In the genomic region with DNA sequence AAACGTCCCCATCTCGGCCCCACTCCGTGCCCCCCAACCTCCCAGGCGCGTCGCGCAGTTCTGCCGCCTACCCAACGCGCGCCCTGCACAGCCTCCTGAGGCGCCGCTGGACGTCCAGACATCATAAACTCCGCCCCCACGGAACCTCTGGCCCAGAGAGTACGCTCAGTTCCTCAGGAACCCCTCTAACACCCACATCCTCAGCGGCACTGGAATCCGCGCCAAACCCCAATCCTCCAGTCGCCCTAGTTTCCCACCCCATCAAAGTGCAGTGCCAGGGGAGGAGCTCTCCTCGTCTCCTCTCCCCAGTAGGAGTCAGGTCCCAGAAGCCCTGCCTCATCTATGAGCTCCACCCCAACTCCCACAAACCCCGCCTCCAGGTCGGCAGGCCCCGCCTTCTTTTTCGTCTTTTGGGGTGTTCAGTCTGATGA, we compare ENCODE assay signal across 8 mouse cellular contexts. TPM values are rescaled to one million over a fixed set of nuclear protein-coding genes. Genes with fewer than 3 reads are reported as not detected.
DNase-seq lines count a peak whose midpoint lies in the region; ATAC-seq lines count a peak whose summit lies in the region.

No protein-coding gene starts in this region.

- H3K36me3 ChIP-seq in hindbrain, embryonic 14.5 days (replicated peaks; ENCODE audit: control insufficient read depth, insufficient read depth): no peaks in the 10 kb centered on the region

- DNase-seq in Muller cell, postnatal 12 days (ENCODE audit: inconsistent ontology term): peak; percentile 87
- peak; percentile 85 to 90 for DNase-seq in cerebellum, postnatal 25 days
- DNase-seq in frontal cortex, postnatal 36 days (ENCODE audit: low spot score in 2 of 2): peak; percentile 86 to 90
- no peak for DNase-seq in hindbrain, embryonic 14.5 days (ENCODE audit: low spot score)
- DNase-seq in left cerebral cortex, adult 11 months (ENCODE audit: low spot score): peak; percentile 81
- peak; percentile 81 for DNase-seq in lung, postnatal 14 days
- DNase-seq in ovary, postnatal 36 days (ENCODE audit: low spot score): peak; percentile 73
- peak; percentile 93 for DNase-seq in thymus, postnatal 4 days

- H3K4me2 ChIP-seq in hindbrain, embryonic 14.5 days (replicated peaks): peak overlapping the region; percentile 85

- peak overlapping the region; percentile 74 for H3K4me3 ChIP-seq in hindbrain, embryonic 14.5 days (replicated peaks; ENCODE audit: low read length)

- no peaks in the 10 kb centered on the region for H3K9me3 ChIP-seq in hindbrain, embryonic 14.5 days (ENCODE audit: control insufficient read depth, low read length)

- no peak overlapping the region for H3K27ac ChIP-seq in hindbrain, embryonic 14.5 days

- peaks cover 23% of the 10 kb centered on the region for H3K27me3 ChIP-seq in hindbrain, embryonic 14.5 days (ENCODE audit: control insufficient read depth, insufficient read depth, low read length)

- ATAC-seq in hindbrain, embryonic 14.5 days (ENCODE audit: low FRiP score): no peak

- 3% methylated on average over 26 of the region's 26 CpGs for WGBS in hindbrain, embryonic 14.5 days

- H3K4me1 ChIP-seq in hindbrain, embryonic 14.5 days (replicated peaks; ENCODE audit: control insufficient read depth, insufficient read depth, low read length): peaks cover 39% of the 10 kb centered on the region

- peak overlapping the region; percentile 51 for H3K9ac ChIP-seq in hindbrain, embryonic 14.5 days

RNA-seq across cellular contexts. Expression of a gene that starts 2.9 kb away (rescaled TPM):
- 7.3 and 8.6 TPM in 2 replicates for polyA plus RNA-seq in hindbrain, embryonic 14.5 days (2014; fragmentation: Nextera tagmentation; extraction: Ambion mirVana)

RNA-seq across cellular contexts. Expression of a gene that starts 4.0 kb away (rescaled TPM):
- 22.2 and 25.4 TPM in 2 replicates for polyA plus RNA-seq in hindbrain, embryonic 14.5 days (2014; fragmentation: Nextera tagmentation; extraction: Ambion mirVana)

RNA-seq across cellular contexts. Expression of a gene that starts 12.3 kb away (rescaled TPM):
- polyA plus RNA-seq in hindbrain, embryonic 14.5 days (2014; fragmentation: Nextera tagmentation; extraction: Ambion mirVana): 11.7 and 12.9 TPM in 2 replicates

RNA-seq across cellular contexts. Expression of a gene that starts 14.7 kb away (rescaled TPM):
- polyA plus RNA-seq in hindbrain, embryonic 14.5 days (2014; fragmentation: Nextera tagmentation; extraction: Ambion mirVana): 84.7 and 87.6 TPM in 2 replicates

RNA-seq across cellular contexts. Expression of a gene that starts 16.5 kb away (rescaled TPM):
- polyA plus RNA-seq in hindbrain, embryonic 14.5 days (2014; fragmentation: Nextera tagmentation; extraction: Ambion mirVana): 8.8 and 11.4 TPM in 2 replicates
